ENCODE assay signal across 18 mouse cellular contexts in genomic region chr9:98963661-98964060, GRCm38 (mm10). TPM values are rescaled to one million over a fixed set of nuclear protein-coding genes. Genes with fewer than 3 reads are reported as not detected.
"Had no signal": no experiment of that assay in that cellular context is flagged by ENCODE, and none has a peak within 500 bp of the region (broad histone marks: within the 10 kb centered on the region; RNA-seq: fewer than 3 reads in every experiment).

No protein-coding gene starts in this region.

- H3K36me3 ChIP-seq: limb, embryonic 12.5 days; liver, embryonic 13.5 days; lung, embryonic 15.5 days had no signal

- H3K4me1 ChIP-seq: limb, embryonic 12.5 days; liver, embryonic 13.5 days; lung, embryonic 15.5 days had no signal

- H3K4me3 ChIP-seq: limb, embryonic 12.5 days; liver, embryonic 13.5 days; lung, embryonic 15.5 days had no signal

- H3K4me2 ChIP-seq: limb, embryonic 12.5 days; liver, embryonic 13.5 days; lung, embryonic 15.5 days had no signal

- DNase-seq: kidney, adult 18-20 months; kidney, postnatal 10 days; kidney, postnatal 4 days; liver; liver, embryonic 13.5 days; liver, postnatal 0 days; lung, postnatal 14 days; midbrain, embryonic 14.5 days; spleen, adult 18-20 months; thymus, adult 18-20 months; thymus, postnatal 14 days had no signal

- ATAC-seq: liver, postnatal 0 days had no signal

- H3K27ac ChIP-seq: limb, embryonic 12.5 days; liver, embryonic 13.5 days; lung, embryonic 15.5 days; macrophage had no signal

- H3K9me3 ChIP-seq: limb, embryonic 12.5 days; liver, embryonic 13.5 days; lung, embryonic 15.5 days had no signal

- H3K9ac ChIP-seq: limb, embryonic 12.5 days; liver, embryonic 13.5 days; liver, postnatal 0 days; lung, embryonic 15.5 days had no signal

RNA-seq across cellular contexts. Expression of gene Foxl2, which starts 8.6 kb away (rescaled TPM):
- total RNA-seq: megakaryocyte-erythroid progenitor cell, adult 5-6 weeks; neutrophil, adult 5-6 weeks had no signal
- polyA plus RNA-seq: kidney, embryonic 14.5 days; liver, embryonic 13.5 days; liver, postnatal 0 days; lung, embryonic 15.5 days; macrophage; stomach, embryonic 14.5 days had no signal
